Mouse (Mus musculus): ENCODE results near the gene Treml2. TPM values are rescaled to one million over a fixed set of nuclear protein-coding genes. Genes with fewer than 3 reads are reported as not detected.

Gene Treml2
- total and polyA plus RNA-seq, 3 experiments, result 15.6 to 84.3 (median 63.4) TPM

GRCm38 (mm10) chr17:48264662-48265061 is 34.6 kb upstream of the Treml2 start:
- Histone ChIP-seq H3K36me3 (replicated peaks) (peaks cover 48% of the 10 kb centered on the region), H3K4me3 (ENCODE audit: low read depth, low read length) (no peak overlapping the region; the same call in 1 of the 2 replicates), H3K4me1 (ENCODE audit: insufficient read depth, low read depth, low read length) (peaks cover 60% of the 10 kb centered on the region), H3K9me3 (replicated peaks) (peaks cover 3% of the 10 kb centered on the region; the same call in 1 of the 2 replicates), H3K27me3 (ENCODE audit: insufficient read depth, low read length) (no peaks in the 10 kb centered on the region)
- ATAC-seq (ENCODE audit: extremely low read depth, insufficient number of reproducible peaks, low FRiP score, poor library complexity, severe bottlenecking), result no peak
- no peak for TF ChIP-seq POLR2AphosphoS5 (IDR thresholded peaks at IDR 0.05; ENCODE audit: insufficient replicate concordance, low read depth, low read length)
- TF ChIP-seq GATA2 (IDR thresholded peaks at IDR 0.05; ENCODE audit: borderline replicate concordance, low read depth, low read length), result no peak
- no peak for TF ChIP-seq GATA1 (IDR thresholded peaks at IDR 0.05; ENCODE audit: borderline replicate concordance, low read length)
- no peak for DNase-seq (ENCODE audit: low spot score)

GRCm38 (mm10) chr17:48266138-48266537 is 33.2 kb upstream of the Treml2 start:
- Histone ChIP-seq H3K36me3 (replicated peaks) (peaks cover 43% of the 10 kb centered on the region), H3K27me3 (ENCODE audit: insufficient read depth, low read length) (no peaks in the 10 kb centered on the region), H3K4me1 (ENCODE audit: insufficient read depth, low read depth, low read length) (peaks cover 71% of the 10 kb centered on the region), H3K4me3 (ENCODE audit: low read depth, low read length) (no peak overlapping the region), H3K9me3 (replicated peaks) (no peaks in the 10 kb centered on the region)
- TF ChIP-seq CTCF (IDR thresholded peaks at IDR 0.05; ENCODE audit: low read depth, low read length), result no peak
- ATAC-seq (ENCODE audit: extremely low read depth, insufficient number of reproducible peaks, low FRiP score, poor library complexity, severe bottlenecking) (no peak), DNase-seq (ENCODE audit: low spot score) (no peak)

- no peak for TF ChIP-seq GATA2 (IDR thresholded peaks at IDR 0.05; ENCODE audit: borderline replicate concordance, low read depth, low read length)
- H3K4me1 ChIP-seq (ENCODE audit: insufficient read depth, low read depth, low read length), result peaks cover 71% of the 10 kb centered on the region
These were observed 32.5 kb upstream of the Treml2 start for GRCm38 (mm10) chr17:48266610-48267304.

GRCm38 (mm10) chr17:48267591-48267990 is 31.7 kb upstream of the Treml2 start:
- H3K4me1 ChIP-seq (ENCODE audit: insufficient read depth, low read depth, low read length), result peaks cover 75% of the 10 kb centered on the region
- no peaks in the 10 kb centered on the region for H3K9me3 ChIP-seq (replicated peaks)
- peaks cover 31% of the 10 kb centered on the region for H3K36me3 ChIP-seq (replicated peaks)
- DNase-seq (ENCODE audit: low spot score) (peak; percentile 63), ATAC-seq (ENCODE audit: extremely low read depth, insufficient number of reproducible peaks, low FRiP score, poor library complexity, severe bottlenecking) (peak; percentile 60)
- no peak for TF ChIP-seq POLR2AphosphoS5 (IDR thresholded peaks at IDR 0.05; ENCODE audit: insufficient replicate concordance, low read depth, low read length)
- TF ChIP-seq CTCF (IDR thresholded peaks at IDR 0.05; ENCODE audit: low read depth, low read length), result no peak
- no peak for TF ChIP-seq GATA2 (IDR thresholded peaks at IDR 0.05; ENCODE audit: borderline replicate concordance, low read depth, low read length)
- TF ChIP-seq GATA1 (IDR thresholded peaks at IDR 0.05; ENCODE audit: borderline replicate concordance, low read length), result no peak
- peak; percentile 62 for TF ChIP-seq TAL1 (conservative IDR thresholded peaks at IDR 0.05; ENCODE audit: low read depth, low read length)
- H3K27me3 ChIP-seq (ENCODE audit: insufficient read depth, low read length), result no peaks in the 10 kb centered on the region
- H3K4me3 ChIP-seq (ENCODE audit: low read depth, low read length), result no peak overlapping the region; the same call in 1 of the 2 replicates

More at GRCm38 (mm10) chr17:48266610-48267304, 32.5 kb upstream of the Treml2 start:
- no peaks in the 10 kb centered on the region for H3K27me3 ChIP-seq (ENCODE audit: insufficient read depth, low read length)
- no peak overlapping the region for H3K4me3 ChIP-seq (ENCODE audit: low read depth, low read length)
- H3K36me3 ChIP-seq (replicated peaks), result peaks cover 38% of the 10 kb centered on the region
- ATAC-seq (ENCODE audit: extremely low read depth, insufficient number of reproducible peaks, low FRiP score, poor library complexity, severe bottlenecking) (no peak), DNase-seq (ENCODE audit: low spot score) (no peak)
- no peaks in the 10 kb centered on the region for H3K9me3 ChIP-seq (replicated peaks)

GRCm38 (mm10) chr17:48268276-48268675 is 31.0 kb upstream of the Treml2 start:
- no peak for TF ChIP-seq POLR2AphosphoS5 (IDR thresholded peaks at IDR 0.05; ENCODE audit: insufficient replicate concordance, low read depth, low read length)
- TF ChIP-seq GATA1 (IDR thresholded peaks at IDR 0.05; ENCODE audit: borderline replicate concordance, low read length), result no peak
- TF ChIP-seq CTCF (IDR thresholded peaks at IDR 0.05; ENCODE audit: low read depth, low read length), result no peak
- no peak for TF ChIP-seq TAL1 (conservative IDR thresholded peaks at IDR 0.05; ENCODE audit: low read depth, low read length)
- TF ChIP-seq GATA2 (IDR thresholded peaks at IDR 0.05; ENCODE audit: borderline replicate concordance, low read depth, low read length), result no peak
- Histone ChIP-seq H3K4me1 (ENCODE audit: insufficient read depth, low read depth, low read length) (peaks cover 78% of the 10 kb centered on the region), H3K9me3 (replicated peaks) (no peaks in the 10 kb centered on the region), H3K27me3 (ENCODE audit: insufficient read depth, low read length) (no peaks in the 10 kb centered on the region), H3K4me3 (ENCODE audit: low read depth, low read length) (no peak overlapping the region), H3K36me3 (replicated peaks) (peaks cover 26% of the 10 kb centered on the region)
- no peak for DNase-seq (ENCODE audit: low spot score)
- ATAC-seq (ENCODE audit: extremely low read depth, insufficient number of reproducible peaks, low FRiP score, poor library complexity, severe bottlenecking), result no peak

GRCm38 (mm10) chr17:48269833-48270232 is 29.5 kb upstream of the Treml2 start:
- H3K36me3 ChIP-seq (replicated peaks), result peaks cover 11% of the 10 kb centered on the region
- no peaks in the 10 kb centered on the region for H3K27me3 ChIP-seq (ENCODE audit: insufficient read depth, low read length)
- TF ChIP-seq GATA2 (IDR thresholded peaks at IDR 0.05; ENCODE audit: borderline replicate concordance, low read depth, low read length) (no peak), TAL1 (conservative IDR thresholded peaks at IDR 0.05; ENCODE audit: low read depth, low read length) (no peak), CTCF (IDR thresholded peaks at IDR 0.05; ENCODE audit: low read depth, low read length) (no peak)
- H3K4me1 ChIP-seq (ENCODE audit: insufficient read depth, low read depth, low read length), result peaks cover 80% of the 10 kb centered on the region
- DNase-seq (ENCODE audit: low spot score) (no peak), ATAC-seq (ENCODE audit: extremely low read depth, insufficient number of reproducible peaks, low FRiP score, poor library complexity, severe bottlenecking) (no peak)
- no peaks in the 10 kb centered on the region for H3K9me3 ChIP-seq (replicated peaks)
- no peak overlapping the region; the same call in 1 of the 2 replicates for H3K4me3 ChIP-seq (ENCODE audit: low read depth, low read length)

GRCm38 (mm10) chr17:48272158-48272557 is 27.1 kb upstream of the Treml2 start:
- peak; percentile 86 for ATAC-seq (ENCODE audit: extremely low read depth, insufficient number of reproducible peaks, low FRiP score, poor library complexity, severe bottlenecking)
- peaks cover 7% of the 10 kb centered on the region for H3K36me3 ChIP-seq (replicated peaks)

More at GRCm38 (mm10) chr17:48272158-48272557, 27.1 kb upstream of the Treml2 start:
- TF ChIP-seq TAL1 (conservative IDR thresholded peaks at IDR 0.05; ENCODE audit: low read depth, low read length), result peak; percentile 99
- TF ChIP-seq POLR2AphosphoS5 (IDR thresholded peaks at IDR 0.05; ENCODE audit: insufficient replicate concordance, low read depth, low read length), result no peak
- Histone ChIP-seq H3K9me3 (replicated peaks) (no peaks in the 10 kb centered on the region), H3K4me3 (ENCODE audit: low read depth, low read length) (peak overlapping the region; percentile 67), H3K27me3 (ENCODE audit: insufficient read depth, low read length) (no peaks in the 10 kb centered on the region), H3K4me1 (ENCODE audit: insufficient read depth, low read depth, low read length) (peaks cover 73% of the 10 kb centered on the region)
- DNase-seq (ENCODE audit: low spot score), result peak; percentile 81
